Mouse (Mus musculus) brown adipose tissue, adult 24 weeks (tissue): ENCODE measurements around the gene Slc9a5. TPM values are rescaled to one million over a fixed set of nuclear protein-coding genes. Genes with fewer than 3 reads are reported as not detected.

Source experiments
- H3K27ac ChIP-seq: fragments of 200-500 bp; replicated peaks from 2 replicates; pipeline ENCODE4 v1.5.1; 2012; ENCODE audit warnings: low read depth, mild to moderate bottlenecking, low read length
- H3K4me1 ChIP-seq: fragments of 200-500 bp; 2 replicates; pipeline ENCODE4 v1.6.1; 2012; ENCODE audit warnings: low read length, mixed read lengths; ENCODE audit not compliant: control insufficient read depth, insufficient read depth, insufficient read length
- H3K4me3 ChIP-seq: fragments of 200-500 bp; 2 replicates; pipeline ENCODE4 v1.5.1; 2012; ENCODE audit warnings: low read depth, mild to moderate bottlenecking, low read length, moderate library complexity; ENCODE audit not compliant: insufficient read depth
- polyA plus RNA-seq: library from polyadenylated mRNA; stranded (reverse); fragments of >200 nt; gene quantifications from 2 replicates; pipeline ENCODE4 v1.2.4, GENCODE M21; 2012; ENCODE audit not compliant: missing spikeins, insufficient read depth, insufficient read length

Gene Slc9a5
- polyA plus RNA-seq, 1 experiment, result 0.24 TPM

DNA sequence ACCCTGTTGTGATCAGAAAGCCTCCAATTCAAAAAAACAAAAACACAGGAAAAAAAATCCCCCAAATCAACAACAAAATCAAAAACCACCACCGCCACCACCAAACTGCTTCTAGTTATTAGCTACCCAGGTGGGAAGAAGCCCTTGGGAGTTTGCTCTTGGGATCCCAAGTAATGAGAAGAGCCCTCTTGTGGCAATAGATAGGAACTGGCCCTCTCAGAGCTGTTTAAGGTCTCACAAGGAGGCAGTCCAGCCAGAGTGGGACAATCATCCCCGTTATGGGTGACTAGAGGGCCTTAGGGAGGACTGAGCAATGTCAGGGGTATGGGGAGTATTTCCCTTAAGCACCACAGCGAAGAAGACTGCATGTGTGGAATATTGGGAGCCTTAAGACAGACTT is 49.1 kb downstream of the Slc9a5 start:
- H3K4me3 ChIP-seq, result no peak overlapping the region
- H3K27ac ChIP-seq, result no peak overlapping the region
- no peaks in the 10 kb centered on the region for H3K4me1 ChIP-seq

DNA sequence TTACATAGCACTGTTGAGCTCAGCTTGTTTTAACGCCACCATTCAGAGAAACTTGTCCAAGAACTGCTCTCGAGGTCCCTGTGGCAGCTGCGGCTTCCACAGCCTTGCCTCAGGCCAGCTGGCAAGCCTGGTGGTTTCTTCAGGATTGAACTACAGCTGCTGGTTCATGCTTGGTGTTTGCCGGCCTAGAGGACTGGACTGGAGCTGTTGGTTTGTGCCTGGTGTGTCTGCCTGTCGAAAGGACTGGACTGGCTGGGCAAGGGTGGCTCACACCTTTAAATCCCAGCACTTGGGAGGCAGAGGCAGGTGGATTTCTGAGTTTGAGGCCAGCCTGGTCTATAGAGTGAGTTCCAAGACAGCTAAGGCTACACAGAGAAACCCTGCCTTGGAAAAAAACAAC is 51.4 kb downstream of the Slc9a5 start:
- Histone ChIP-seq H3K27ac (no peak overlapping the region), H3K4me3 (no peak overlapping the region), H3K4me1 (no peaks in the 10 kb centered on the region)

- Histone ChIP-seq H3K27ac (no peak overlapping the region), H3K4me1 (no peaks in the 10 kb centered on the region), H3K4me3 (no peak overlapping the region)
These were observed 54.8 kb downstream of the Slc9a5 start for GRCm38 (mm10) chr8:105403467-105403866.

DNA sequence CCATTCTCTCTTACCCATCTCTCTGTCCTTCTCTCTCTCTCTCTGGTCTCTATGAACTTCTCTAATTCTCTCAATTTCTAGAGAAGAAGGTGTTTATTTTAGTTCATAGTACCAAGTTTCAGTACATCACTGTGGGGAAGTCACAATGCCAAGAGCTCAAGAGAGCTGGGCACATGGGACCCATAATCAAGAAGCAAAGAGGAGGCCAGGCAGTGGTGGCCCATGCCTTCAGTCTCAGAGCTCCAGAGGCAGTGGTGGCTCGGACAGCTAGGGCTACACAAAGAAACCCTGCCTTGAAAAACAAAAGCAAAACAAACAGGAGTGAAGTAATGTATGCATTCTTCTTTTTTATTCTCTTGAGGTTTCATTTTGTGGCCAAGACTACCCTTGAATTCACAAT is 55.9 kb downstream of the Slc9a5 start:
- Histone ChIP-seq H3K27ac (no peak overlapping the region), H3K4me3 (no peak overlapping the region), H3K4me1 (no peaks in the 10 kb centered on the region)

GRCm38 (mm10) chr8:105406416-105406815 is 57.8 kb downstream of the Slc9a5 start:
- Histone ChIP-seq H3K27ac (no peak overlapping the region), H3K4me1 (no peaks in the 10 kb centered on the region), H3K4me3 (no peak overlapping the region)

DNA sequence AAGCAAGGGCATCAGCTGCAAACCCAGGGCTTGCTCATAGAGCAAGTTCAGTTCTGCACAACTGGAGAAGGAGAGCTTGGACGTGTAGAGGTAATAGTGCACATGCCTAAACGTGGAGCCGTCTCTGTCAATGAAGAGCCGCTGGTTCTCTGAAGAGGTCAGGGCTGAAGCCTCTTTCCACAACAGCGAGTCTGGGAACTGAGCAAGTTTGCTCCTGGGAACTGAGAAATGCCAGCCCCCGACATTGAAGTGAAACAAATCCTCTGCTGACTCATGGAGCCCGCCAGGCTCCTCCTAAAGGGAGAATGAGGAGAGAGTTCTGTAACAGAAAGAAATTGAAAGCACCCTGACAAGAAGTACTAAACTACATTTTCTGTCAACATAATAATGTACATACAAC is 59.7 kb downstream of the Slc9a5 start:
- H3K4me1 ChIP-seq, result no peaks in the 10 kb centered on the region
- no peak overlapping the region for H3K27ac ChIP-seq
- H3K4me3 ChIP-seq, result no peak overlapping the region

GRCm38 (mm10) chr8:105409947-105410346 is 61.3 kb downstream of the Slc9a5 start:
- Histone ChIP-seq H3K27ac (no peak overlapping the region), H3K4me3 (no peak overlapping the region), H3K4me1 (no peaks in the 10 kb centered on the region)

DNA sequence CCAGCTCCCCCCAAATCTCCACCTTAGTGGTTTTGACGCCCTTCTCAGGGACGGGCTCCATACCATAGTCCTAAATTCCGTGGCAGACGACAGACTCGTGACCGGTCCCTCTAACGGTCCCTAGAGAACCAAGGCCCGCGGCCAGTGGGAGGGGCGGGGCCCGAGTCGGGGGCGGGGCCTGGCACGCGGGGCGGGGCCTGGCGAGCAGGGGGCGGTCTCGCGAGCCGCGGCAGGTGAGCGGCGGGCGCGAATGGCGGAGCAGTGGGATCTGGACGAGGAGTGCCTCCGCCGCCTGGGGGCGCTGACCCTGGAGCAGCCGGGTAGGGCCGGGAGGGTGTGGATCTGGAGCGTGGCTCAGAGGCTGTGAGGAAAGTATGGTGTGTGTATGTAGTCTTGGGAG is 64.7 kb downstream of the Slc9a5 start, which contains the start of the genes Kctd19 and Lrrc36:
TSS of gene Kctd19 (minus strand) at position 112 of the 400 bp plus-strand sequence.
TSS of gene Lrrc36 (plus strand) at position 181 of the 400 bp plus-strand sequence.
- Histone ChIP-seq H3K4me1 (no peaks in the 10 kb centered on the region), H3K27ac (no peak within 1 kb of the TSS)

DNA sequence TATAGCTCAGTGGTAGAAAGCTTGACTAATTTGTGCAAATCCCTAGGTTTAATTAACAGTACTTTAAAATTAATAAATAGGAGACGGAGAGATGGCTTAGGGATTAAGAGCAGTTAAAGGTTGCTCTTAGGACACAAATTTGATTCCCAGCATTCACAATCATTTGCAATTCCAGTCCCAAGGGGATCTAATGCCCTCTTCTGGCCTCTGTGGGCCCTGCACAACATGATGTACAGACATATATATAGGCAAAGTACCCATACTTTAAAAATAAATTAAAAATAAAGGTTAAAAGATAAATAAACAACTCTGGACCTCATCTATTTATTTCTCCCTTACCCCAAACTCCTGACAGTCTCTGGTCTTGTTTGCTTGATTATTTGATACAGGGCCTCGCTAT is 70.3 kb downstream of the Slc9a5 start:
- H3K27ac ChIP-seq, result no peak overlapping the region
- H3K4me3 ChIP-seq, result no peak overlapping the region
- H3K4me1 ChIP-seq, result no peaks in the 10 kb centered on the region

More for the DNA sequence above, 64.7 kb downstream of the Slc9a5 start, which contains the start of the genes Kctd19 and Lrrc36:
- H3K4me3 ChIP-seq, result peak within 1 kb of the TSS; percentile 50

Other genes with a start within 250 kb of the Slc9a5 start
- not detected in 2 replicates for gene Ces4a, start 217.0 kb upstream of the Slc9a5 start, polyA plus RNA-seq
- gene Cbfb, start 178.2 kb upstream of the Slc9a5 start, polyA plus RNA-seq, result 14.0 and 14.7 TPM in 2 replicates
- 15.1 and 17.8 TPM in 2 replicates for gene D230025D16Rik, start 123.7 kb upstream of the Slc9a5 start, polyA plus RNA-seq
- gene B3gnt9, start 93.7 kb upstream of the Slc9a5 start, polyA plus RNA-seq, result 1.9 and 2.8 TPM in 2 replicates
- 5.1 TPM in 2 replicates for gene Tradd, start 84.2 kb upstream of the Slc9a5 start, polyA plus RNA-seq
- 2.0 TPM in 2 replicates for gene Fbxl8, start 84.2 kb upstream of the Slc9a5 start, polyA plus RNA-seq
- 5.0 and 6.9 TPM in 2 replicates for gene Hsf4, start 79.0 kb upstream of the Slc9a5 start, polyA plus RNA-seq
- gene Nol3, start 72.7 kb upstream of the Slc9a5 start, polyA plus RNA-seq, result 57.4 and 71.2 TPM in 2 replicates
- 0.63 and 1.4 TPM in 2 replicates for gene 4931428F04Rik, start 59.0 kb upstream of the Slc9a5 start, polyA plus RNA-seq
- 0.83 and 3.3 TPM in 2 replicates for gene Exoc3l, start 52.7 kb upstream of the Slc9a5 start, polyA plus RNA-seq
- gene E2f4, start 51.2 kb upstream of the Slc9a5 start, polyA plus RNA-seq, result 22.5 and 27.0 TPM in 2 replicates
- 1.1 and 4.7 TPM in 2 replicates for gene Elmo3, start 43.2 kb upstream of the Slc9a5 start, polyA plus RNA-seq
- gene Lrrc29, start 22.6 kb upstream of the Slc9a5 start, polyA plus RNA-seq, result 0.83 and 0.99 TPM in 2 replicates
- 60.5 and 72.6 TPM in 2 replicates for gene Tmem208, start 22.5 kb upstream of the Slc9a5 start, polyA plus RNA-seq
- gene Fhod1, start 890 bp upstream of the Slc9a5 start, polyA plus RNA-seq, result 2.1 and 3.3 TPM in 2 replicates
- gene Plekhg4, start 24.4 kb downstream of the Slc9a5 start, polyA plus RNA-seq, result not detected in 2 replicates
- not detected in 2 replicates for gene Kctd19, start 64.7 kb downstream of the Slc9a5 start, polyA plus RNA-seq
- gene Lrrc36, start 64.7 kb downstream of the Slc9a5 start, polyA plus RNA-seq, result 0.88 and 1.0 TPM in 2 replicates
- 29.6 and 45.2 TPM in 2 replicates for gene Tppp3, start 122.7 kb downstream of the Slc9a5 start, polyA plus RNA-seq
- gene Zdhhc1, start 148.1 kb downstream of the Slc9a5 start, polyA plus RNA-seq, result 8.7 and 10.2 TPM in 2 replicates
- not detected in 2 replicates for gene Hsd11b2, start 169.9 kb downstream of the Slc9a5 start, polyA plus RNA-seq
- 52.7 and 65.1 TPM in 2 replicates for gene Atp6v0d1, start 217.2 kb downstream of the Slc9a5 start, polyA plus RNA-seq